Mouse (Mus musculus) lung, postnatal 36 days (tissue): ENCODE measurements at regions not wholly inside any gene's neighbourhood (a gene's known extent, or its start where the extent isn't known, plus 50 kb on each side); places are given as distances from the start of the nearest gene placed in this dataset.

ENCODE experiments used
- DNase-seq: peaks from one replicate; pipeline ENCODE4 v3.0.0; 2022; ENCODE audit warnings: mixed read lengths

DNA sequence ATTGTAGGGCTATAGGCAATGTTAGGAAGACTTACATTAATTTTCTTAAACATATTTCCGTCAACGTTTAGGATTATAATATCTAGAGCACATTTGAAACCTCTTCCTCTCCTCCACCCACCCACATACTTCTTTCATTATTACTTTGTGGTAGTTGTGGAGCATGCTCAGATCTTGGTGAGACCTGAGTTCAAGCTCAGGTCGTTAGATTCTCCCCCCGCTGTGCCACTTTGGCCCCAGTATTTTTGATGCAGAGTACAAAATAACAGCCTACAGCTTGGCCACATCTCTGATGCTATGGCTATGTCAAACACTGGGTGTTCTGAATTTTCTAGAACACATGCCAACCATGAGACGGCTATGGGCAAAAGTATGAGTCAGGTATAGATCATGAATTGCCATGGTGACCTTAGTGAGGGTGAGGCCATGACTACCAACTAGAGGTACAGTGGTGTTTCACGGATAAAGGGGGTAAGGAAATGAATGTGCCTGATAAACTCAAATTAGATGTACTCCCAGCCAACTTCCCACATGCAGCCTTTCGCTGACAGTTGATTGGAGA lies 68.5 kb upstream of the H2afz start:
- no peak for DNase-seq

DNA sequence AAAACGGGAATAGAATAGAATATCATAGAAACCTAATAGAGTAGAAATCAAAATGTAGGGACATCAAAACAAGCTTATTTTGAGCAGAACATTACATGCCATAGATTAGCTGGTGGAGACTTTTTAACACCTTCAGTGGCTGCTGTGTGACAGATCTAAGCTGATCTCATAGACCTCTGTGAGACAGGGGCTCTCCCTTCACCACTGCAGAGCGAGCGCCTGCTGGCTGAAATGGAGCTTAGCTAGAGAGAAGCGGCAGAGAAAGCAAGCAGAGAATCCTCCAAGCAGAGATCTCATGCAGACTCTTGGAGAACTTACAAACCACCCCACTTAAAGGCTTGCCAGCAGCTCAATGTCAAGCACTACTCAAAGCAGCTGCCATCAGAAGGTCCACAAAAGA lies 65.5 kb upstream of the H2afz start:
- DNase-seq, result no peak

DNA sequence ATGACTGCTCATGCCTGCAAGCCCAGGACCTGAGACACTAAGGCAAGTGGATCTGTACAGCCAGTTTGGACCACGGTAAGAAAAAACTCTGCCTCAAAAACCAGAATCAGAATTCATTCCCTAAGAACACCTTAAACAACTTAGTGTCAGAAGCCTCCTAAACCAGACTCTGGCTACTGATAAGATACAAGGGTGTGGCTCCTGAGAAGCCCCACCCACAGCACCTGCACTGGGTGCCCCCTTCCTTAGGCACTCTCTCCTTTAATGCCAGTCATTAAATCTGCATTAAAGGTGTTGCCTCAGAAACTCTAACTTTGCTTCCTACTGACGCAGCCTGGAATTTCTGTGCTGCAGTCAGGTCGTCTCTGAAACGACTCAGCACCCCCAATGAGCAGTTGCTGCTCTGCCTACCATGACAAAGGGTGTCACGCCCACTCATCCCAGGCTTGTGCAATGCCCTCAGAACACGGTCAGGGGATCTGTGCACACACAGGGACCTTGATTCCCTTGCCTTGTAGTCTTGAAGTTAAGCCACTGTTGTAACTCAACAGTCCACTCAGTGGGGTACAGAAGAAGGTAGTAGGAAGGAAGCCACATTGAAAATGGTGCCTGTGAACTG lies 62.8 kb upstream of the H2afz start:
- DNase-seq, result peak; percentile 44

DNA sequence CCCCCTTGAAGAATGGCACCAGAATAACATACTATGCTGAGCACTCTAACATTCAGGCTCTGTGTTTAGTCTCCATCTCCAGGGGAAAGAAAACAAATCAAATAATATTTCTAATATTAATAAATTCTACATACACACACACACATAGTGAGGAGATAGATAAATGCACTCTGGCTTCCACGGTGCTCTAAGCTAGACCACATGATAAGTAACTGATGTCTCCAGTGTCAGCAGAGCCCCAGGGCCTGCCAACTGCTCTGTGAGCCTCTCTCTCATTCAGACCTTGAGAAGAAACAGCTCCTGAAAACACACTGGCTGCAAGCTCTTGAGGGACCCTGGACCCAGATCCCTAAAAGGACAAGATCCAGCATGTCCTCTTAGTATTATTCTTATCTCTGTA lies 56.9 kb upstream of the H2afz start:
- DNase-seq, result no peak

DNA sequence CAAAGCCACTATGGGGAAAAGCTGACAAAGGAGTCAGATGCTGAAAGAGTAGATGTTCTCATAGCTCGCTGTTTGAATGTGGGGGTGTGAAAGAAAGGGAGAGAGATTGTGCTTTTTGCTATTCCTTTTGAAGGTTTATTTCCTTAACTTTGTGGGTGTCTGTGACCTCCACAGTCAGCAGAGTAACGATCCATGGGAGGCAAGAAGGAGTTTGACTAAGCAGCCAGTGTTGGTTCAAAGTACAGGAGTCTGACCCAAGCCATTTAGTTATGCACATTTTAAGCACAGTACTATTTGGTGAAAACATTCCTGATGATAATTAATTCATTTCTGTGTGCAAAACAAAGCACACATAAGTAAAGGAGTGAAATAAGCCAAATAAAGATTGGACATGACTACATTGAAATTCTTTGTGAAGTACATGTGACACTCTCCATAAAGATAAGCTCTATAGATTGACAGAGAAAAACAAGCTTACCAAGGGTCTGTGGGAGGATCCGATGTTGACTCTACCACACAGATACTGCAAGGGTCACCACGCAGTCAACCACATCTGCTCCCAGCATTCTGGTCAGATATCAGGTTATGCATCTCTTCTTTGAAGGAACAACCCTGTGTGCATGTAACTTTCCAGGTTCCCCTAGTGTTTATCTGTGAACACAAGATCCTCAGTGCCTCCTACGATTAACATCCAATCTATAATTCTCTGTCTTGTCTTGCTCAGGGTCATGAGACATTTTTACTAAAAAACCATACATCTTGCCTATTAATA lies 56.2 kb upstream of the H2afz start:
- DNase-seq, result no peak

DNA sequence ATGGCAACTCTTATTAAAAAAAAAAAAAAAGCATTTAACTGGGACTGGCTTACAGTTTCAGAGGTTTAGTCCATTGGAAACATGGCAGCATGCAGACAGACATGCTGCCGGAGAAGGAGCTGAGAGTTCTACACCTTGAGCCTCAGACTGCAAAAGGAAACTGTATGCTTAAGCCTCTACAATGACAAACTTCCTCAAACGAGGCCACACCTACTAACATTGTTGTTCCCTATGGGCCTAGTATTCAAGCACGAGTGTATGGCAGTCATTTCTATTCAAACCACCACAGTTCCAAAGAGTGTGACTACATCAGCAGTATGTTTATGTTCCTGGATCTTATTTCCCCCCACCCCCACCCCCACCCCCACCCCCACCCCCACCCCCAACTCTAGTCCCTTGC lies 54.2 kb upstream of the H2afz start:
- no peak for DNase-seq
